Mouse (Mus musculus) skeletal muscle tissue, adult 2 months (tissue): ENCODE results near the gene Ccdc110.

Experiments
- DNase-seq: peaks from one replicate; pipeline ENCODE4 v3.0.0-alpha.2; 2012; ENCODE audit warnings: low read depth, low spot score

The Ccdc110 gene

DNA sequence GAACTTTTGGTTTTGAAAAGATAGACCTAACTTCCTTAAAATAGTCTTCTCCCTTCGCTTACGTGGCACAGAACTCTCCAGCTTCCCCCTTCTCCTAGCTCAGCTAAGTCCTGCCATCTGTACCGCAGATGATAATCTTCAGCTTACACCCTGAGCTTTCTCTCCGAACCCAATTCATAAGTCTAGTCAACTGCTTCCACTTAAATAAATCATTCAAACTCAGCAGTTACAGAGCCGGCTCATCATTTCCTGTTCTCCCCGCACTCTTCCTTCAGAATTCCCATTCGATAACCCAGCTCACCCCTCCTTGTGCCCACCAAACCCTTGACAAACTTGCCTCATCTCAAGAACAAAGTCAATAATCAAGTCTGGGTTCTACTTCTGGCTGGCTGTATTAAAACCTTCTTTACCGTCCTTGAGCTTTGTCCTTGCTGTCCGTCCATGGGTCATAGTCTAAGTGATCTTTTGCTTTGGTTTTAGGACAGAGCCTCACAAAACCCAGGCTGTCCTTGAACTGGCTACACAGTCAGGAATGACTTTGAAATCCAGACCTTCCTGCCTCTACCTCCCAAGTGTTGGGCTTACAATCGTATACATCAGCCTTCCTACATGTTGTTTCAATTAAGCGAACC, 41.5 kb downstream of the Ccdc110 start:
- no peak for DNase-seq

DNA sequence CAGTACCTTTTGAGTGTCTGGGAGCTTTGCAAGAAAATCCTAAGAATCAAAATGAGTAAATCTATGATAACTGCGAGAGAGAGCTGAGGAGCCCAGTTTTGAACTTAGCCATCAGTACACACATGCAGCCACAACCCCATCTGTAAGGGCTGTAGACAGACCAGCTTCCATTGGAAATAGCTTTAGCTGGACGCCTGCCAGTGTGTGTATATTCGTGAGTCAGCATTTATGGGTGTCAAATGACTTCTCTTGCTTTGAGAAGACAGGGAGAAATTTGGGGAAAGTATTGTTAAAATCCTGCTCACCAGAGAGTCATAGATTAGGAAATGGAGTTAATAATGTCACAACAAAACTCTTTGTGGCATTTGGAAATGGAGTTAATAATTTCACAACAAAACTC, 52.2 kb downstream of the Ccdc110 start:
- no peak for DNase-seq

DNA sequence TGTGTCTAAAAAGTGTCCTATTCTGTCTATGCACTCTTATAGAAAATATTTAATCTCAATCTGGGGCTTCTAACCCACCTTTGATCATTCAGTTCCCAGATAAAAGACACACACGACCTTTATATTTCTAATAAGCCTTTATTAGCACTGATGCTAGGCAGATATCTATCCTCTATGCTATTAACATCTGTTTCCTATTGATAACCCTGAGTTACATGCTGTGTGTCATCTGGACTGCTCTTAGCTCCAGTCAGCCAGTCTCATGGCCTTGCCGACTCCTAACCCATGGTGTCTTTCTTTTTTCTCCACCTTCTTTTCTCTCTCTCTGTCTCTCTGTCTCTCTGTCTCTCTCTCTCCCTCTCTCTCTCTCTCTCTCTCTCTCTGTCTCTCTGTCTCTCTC, 53.8 kb downstream of the Ccdc110 start:
- no peak for DNase-seq

DNA sequence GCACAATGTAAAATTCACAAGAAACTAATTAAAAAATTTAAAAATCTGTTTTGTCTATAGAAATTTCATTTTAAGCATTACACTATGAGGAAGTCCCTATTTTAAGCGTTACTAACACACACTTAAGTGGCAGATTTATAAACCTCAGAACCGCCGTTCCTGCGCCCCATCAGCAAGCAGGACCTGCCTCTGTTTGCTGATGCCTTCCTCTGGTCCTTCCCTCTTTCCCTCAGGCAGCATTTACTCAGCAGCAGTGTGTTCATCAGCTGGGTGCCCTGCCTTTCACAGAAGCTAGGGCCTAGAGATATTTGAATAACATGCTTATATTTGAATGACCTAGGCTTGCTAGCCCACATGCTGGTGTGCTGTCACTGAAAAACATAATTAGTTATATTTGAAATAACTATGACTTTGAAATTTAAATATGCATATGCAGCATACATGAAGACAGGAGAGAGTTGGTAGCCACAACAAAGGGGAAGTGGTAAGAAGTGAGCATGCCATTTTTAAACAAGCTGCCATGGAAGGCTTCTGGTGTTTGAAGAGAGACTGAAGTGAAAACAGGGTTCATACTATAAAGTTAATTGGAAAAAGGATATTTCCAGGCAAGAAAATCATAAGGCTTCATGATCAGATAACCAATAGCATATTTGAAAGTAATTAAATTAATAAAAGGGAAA, 56.4 kb downstream of the Ccdc110 start:
- DNase-seq = no peak
